Mouse (Mus musculus) adrenal gland, adult 18-20 months (tissue): Measurements from ENCODE around the gene Cpa4. TPM values are rescaled to one million over a fixed set of nuclear protein-coding genes. Genes with fewer than 3 reads are reported as not detected.

Source experiments
- DNase-seq, 2 experiments: peaks; one replicate each; pipeline ENCODE4 v3.0.0; 2021 to 2022; ENCODE audit warnings: low spot score in 2 of 2
- total RNA-seq, 2 experiments: library from RNA; stranded (reverse); gene quantifications; 1 replicate in 1 of 2; 2 replicates in 1 of 2; pipeline ENCODE4 v1.2.3; 2021

Cpa4 gene
- total RNA-seq, 2 experiments from 2014 or later = 1.4 to 1.7 TPM

DNA sequence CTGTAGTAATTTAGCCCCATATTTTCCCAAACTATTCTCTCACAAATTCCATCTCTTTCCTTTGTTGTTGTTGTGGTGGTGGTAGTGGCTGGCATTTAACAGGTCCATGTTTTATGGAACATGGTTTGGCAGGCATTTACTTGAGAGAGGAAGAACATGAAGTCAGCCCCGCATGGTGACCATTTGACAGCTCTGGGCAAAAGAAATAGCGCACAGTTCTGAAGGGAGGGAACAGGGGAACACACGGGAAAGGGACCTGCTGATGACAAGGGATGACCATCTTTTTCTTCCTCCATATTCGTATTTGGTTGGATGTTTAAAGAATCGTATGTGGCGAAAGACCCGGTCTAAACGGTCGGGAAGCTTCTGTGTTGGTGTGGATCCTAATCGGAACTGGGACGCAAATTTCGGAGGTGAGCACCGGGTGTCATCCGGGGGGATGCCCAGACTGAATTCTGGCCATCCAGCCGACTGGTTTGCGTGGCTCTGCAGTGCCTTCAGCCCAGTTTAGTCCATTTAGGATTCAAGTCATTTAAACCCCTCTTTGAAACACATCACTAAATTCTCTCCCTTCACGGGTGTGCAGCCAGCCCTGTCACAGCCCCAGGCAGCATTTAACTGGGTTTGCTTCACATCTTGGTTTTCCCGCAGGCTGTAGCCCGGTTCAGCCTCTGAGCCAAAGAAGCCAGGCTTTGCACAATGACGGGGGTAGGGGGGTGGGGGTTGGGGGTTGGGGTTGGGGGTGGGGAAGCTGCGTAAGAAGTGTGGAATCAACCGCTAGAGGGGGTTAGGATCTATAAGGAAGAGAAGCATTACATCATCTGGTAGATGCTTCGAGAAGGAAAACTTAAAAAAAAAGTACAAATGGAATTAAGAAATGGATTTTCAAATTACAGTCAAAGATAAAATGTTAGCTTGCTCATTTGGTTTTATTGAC is 16.3 kb upstream of the Cpa4 start:
- DNase-seq = no peak

DNA sequence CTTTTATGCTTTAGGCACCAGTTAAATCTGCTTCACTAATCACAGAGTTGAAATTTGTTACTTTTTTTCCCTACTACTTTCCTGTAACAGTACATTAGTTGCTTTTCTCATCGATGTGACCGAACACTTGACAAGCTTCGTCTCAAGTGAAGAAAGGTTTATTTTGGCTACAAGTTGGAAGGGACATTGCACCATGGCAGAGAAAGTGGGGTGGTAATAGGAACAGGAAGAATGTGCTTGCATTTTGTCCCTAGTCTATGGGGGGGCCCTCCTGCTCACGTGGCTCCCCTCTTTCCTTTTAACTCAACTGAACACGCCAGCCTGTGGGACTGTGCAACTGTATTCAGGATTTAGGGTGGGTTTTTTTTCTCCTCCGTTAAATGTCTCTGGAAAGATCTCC is 15.5 kb upstream of the Cpa4 start:
- DNase-seq = no peak

DNA sequence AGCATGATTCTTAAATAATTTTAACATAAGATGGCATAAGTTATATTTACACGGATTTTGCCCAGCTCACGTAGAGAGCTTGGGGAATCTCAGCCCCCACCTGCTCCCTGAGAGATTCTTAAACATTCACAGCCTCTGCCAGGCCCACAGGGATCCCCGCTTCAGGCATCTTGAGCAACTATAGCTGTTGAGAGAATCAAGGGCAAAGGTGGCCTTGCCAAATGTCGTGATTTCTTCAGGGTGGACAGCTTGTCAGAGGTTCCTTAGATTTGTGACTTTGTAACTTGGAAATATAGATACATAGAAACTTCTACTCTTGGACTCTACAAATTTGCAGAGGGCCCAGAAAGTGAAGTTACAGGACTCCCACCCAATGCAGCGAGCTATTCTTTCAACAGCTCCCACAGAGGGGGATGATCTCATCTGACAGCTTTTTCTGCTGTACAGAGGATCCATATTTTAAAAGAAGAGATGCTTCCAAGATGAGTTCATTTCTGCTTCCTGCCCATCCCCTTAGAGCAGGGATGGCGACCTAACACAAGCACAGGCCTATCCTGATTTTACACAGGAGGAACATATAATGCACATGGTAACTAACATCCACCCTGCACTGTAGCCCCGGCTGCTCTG is 14.7 kb upstream of the Cpa4 start:
- DNase-seq = no peak

DNA sequence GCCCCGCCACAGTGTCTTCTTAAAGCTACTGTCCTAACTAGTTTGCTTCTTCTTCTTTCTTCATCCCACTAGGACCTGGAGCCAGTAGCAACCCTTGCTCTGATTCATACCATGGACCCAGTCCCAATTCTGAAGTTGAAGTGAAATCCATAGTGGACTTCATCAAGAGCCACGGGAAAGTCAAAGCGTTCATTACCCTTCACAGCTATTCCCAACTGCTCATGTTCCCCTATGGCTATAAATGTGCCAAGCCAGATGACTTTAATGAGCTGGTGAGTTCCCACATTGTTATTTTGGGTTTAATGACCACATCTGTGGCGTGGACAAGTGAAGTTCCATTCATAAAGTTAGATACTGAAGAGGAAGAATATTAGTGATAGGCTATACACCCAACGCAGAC is 14.1 kb upstream of the Cpa4 start:
- DNase-seq = no peak

DNA sequence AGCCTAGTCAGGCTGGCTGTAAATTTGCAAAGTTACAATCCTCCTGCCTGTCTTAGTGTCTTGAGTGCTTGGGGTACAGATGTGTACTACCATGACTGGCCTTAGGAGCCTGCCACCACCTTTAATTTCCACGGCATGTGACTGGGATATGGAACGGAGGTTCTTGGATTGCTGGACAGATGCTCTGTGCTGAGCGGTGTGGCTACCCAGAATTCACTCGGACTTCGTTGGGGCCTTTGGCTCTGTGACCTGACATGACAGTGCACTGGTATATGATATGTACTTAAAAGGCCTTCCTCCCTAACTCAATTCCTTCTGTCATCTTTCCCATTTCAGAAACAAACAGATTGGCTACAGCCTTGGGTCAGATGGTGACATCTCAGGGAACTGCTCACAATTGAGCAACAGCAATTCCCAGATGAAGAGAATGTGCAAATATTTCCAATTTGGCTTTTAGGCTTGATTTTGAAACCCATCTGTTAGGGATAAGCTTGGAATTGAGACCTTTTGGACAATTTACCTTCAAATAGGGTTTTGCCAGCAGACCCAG is 13.5 kb upstream of the Cpa4 start:
- no peak for DNase-seq

DNA sequence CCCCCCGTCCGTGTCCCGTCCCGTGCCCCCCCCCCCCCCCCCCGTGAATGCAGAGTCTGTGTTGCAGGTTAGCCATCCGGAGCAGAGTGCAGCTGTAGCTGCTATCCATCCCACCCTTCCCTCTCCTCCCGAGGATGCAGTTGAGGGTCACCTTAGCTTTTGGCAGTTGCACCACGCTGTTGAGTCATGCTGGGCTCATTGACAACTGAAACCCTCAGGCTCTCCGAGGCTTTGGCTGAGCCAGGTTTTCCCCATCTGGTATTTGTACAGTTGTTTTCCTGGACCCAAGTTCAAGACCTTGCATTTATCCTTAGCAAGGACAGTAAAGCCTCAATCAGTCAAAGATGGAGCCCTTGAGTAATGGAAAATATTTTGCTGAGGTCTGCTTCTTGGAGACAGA is 12.1 kb upstream of the Cpa4 start:
- DNase-seq = peak in 1 of 2 experiments; percentile 35

DNA sequence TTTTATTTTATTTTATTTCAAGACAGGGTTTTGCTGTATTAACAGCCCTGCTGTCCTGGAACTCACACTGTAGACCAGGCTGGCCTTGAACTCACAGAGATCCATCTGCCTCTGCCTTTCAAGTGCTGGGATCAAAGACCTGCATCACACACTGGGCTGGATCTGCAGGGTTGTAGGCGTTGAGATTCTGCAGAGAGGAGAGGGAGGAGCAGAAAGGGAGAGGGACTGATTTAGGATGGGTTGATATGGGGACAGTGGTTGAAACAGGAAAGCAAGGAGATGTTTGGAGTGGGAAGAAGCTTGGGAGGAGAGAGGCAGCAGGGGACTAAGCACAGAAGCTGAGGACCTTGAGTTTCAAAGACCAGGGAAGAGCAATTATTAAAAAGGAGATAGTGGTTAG is 8.4 kb upstream of the Cpa4 start:
- DNase-seq = no peak

DNA sequence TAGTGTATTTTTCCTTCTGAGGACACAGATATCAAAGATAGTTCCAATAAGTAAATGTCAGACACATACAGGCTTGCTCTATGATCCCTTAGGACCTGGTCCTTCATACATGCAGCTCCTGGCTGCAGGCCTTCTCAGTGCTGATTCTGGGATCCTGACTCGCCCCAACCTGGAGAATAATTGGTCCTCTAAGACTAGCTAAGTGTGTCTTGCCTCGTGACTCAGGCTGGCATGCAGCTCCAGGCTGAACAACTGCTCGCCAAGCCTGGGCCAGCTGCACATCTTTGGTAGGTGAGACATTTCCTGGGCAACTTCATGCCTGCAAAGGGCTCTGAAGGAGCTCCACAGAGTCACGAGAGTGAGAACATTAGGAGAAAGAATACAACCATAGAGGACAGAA is 6.0 kb upstream of the Cpa4 start:
- DNase-seq = no peak

DNA sequence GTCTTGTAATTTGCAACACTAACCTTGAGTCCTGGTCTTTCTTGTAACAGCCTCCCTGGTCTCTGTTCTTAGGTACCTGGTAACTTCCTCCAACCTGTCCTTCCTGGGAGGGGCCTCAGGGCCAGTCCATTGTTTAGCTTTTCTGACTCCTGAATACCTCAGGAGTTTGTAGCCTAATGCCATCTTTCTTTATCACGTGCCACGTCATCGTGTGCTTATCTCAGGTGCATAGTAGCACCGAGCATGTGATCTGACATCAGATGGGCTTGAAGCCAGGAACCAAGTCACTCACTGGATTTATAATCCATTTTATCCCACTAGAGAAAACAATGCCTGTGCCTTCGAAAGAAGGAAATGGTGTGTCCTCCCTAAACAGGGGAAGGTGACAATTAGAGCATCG is 4.6 kb upstream of the Cpa4 start:
- no peak for DNase-seq

DNA sequence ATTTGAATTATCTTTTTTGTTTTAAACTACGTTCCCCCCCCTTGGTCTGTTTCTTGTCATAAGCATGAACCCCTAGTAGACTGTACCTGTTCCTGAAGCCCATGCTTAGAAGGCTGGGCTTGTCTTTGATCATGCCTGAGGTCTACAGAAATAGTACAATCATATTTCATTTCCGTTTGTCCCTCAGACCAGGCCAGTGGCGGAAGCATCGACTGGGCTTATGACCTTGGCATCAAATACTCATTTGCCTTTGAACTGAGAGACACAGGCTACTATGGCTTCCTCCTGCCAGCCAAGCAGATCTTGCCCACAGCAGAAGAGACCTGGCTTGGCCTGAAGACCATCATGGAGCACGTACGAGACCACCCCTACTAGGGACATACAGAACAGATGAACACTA is 4.1 kb upstream of the Cpa4 start:
- no peak for DNase-seq

DNA sequence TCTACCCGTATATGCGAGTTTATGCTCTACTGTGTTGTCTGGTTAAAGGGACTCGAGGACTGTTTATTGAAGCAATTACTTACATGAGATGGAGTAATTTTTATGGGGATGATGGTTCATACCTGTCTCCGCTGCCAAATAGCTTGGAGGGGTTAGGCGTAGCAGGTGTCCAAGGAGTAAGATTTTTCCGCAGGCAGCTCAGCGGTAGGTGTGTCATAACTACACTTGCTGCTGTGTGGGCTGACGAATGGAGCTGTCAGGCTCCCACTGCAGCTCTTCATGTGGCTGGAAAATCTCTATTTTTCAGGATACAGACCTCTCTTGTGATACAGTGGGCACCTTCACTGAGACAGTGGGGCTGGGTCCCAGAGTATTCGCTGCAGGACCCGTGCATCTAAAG is 1.2 kb downstream of the Cpa4 start:
- DNase-seq = no peak

DNA sequence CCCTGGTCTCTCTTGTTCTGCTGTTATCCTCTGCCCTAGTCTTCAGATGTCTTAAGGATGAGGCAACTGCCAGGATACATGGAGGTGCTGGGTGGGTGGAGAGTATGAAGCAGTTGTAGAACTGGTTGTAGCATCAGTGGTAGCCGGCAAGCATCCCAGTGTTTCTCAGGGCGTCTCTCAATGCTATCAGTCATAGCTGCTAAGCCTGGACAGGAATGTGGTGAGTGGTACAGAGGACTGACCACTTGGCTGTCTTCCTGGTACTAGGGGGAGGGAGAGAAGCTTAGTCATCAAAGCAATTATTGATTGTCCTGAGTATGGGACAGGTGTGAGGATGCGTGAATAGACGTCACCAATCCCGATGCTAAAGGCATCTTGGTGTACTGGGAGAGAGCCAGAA is 1.8 kb downstream of the Cpa4 start:
- no peak for DNase-seq

DNA sequence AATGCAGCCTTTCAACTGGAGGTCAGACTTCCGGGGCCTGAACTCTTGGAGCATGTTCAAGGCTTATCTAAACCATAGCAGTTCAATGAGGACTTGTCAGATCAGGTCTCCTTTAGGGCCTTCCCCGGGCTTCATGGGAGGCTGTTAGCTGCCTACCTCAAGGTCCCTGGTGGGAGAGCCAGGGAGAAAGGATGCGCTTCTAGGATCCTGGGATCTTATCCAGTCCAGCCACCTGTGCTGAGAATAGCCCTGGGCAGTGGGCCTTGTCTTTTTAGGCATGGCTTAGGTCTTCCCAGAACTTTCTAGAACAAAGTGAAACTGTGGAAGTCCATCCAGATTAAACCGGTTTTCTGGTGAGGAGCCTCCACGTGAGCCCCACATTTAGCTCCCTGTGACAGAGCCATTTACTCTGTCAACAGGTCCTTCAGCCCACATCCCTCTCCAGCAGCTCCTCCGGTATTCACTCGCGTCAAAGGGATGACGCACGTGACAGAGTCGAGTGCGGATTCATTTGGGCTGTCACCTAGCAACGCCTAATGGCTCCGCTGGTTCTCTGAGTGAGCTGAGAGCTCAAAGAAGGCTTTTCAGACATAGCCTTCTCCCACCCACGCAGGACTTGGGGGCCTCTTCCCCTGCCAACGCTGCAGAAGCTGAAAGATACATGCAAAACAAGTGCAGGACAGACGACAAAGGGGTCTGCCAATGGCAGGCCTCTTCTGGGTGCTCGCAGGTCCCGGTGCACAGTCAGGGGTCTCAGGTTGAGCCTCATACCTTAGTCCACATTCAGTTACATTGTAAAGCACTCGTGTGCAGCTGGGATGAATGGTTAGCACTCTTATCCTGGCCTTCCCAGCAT is 4.5 kb downstream of the Cpa4 start:
- DNase-seq = no peak

DNA sequence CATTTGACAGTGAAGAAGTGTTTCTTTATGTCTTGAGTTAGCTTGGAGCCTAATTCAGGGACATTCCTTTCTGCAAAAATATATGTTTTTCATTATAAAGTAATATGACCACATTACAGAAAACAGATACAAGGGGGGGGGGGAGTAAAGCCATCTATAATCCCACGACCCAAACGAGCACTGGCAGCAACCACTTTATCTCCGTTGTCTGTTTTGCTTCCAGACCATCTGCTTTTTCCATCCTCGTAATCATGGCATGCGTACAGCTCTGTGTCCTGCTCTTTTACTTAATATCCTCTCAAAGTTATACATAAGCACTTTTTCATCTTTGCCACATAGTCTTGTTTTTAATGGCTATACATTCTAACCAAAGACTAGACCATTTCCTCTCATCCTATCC is 5.2 kb downstream of the Cpa4 start:
- DNase-seq = no peak

DNA sequence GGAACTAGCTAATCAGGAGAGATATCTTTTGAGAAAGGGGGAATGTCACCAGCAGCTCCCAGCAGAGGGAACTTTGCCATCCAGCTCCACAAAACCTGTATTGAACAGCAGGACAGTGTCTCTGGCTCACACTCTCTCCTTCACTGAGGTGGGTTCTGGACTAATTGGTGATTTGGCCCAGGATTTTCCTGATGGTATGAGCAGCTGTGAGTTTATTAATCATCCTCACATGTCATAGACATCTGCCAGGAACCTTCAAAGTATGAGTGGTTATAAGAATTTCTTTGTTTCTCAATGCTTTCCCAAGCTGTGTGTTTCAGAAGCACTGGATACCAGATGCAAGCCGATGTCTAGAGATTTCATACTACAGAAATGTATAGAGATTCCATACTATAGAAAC is 6.8 kb downstream of the Cpa4 start:
- DNase-seq = no peak

DNA sequence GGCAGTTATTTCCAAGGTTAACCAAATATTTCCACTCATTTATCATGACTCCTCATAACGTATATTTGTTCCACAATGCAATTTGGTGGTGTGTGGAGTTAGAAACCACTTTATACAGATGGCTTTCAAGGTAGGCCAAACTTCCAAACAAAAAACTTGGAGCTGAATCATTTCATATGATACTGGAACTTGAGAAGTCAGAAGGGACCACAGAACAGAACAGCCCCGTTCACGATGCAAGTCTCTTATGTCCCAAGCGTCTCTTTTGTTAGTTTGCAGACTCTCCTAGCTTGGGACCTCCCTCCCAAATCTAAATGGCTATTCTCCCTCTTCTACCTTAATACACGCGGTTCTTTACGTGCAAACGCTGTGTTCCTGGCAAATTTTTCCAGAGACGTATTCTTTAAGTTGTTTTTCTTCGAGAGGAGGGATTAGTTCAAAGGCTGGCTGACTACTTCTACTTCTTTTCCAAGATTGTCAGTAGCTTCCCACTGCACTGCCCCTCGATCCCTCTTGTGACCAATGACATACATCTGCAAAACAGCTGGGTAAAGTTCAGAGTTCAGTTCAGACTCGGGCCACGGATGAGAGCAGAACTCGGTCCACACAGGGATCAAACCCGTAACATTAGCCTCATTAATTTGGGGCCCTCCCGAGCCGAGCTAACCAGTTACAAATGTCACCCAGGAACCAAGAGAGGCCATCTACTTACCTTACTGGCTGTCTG is 8.5 kb downstream of the Cpa4 start:
- no peak for DNase-seq

DNA sequence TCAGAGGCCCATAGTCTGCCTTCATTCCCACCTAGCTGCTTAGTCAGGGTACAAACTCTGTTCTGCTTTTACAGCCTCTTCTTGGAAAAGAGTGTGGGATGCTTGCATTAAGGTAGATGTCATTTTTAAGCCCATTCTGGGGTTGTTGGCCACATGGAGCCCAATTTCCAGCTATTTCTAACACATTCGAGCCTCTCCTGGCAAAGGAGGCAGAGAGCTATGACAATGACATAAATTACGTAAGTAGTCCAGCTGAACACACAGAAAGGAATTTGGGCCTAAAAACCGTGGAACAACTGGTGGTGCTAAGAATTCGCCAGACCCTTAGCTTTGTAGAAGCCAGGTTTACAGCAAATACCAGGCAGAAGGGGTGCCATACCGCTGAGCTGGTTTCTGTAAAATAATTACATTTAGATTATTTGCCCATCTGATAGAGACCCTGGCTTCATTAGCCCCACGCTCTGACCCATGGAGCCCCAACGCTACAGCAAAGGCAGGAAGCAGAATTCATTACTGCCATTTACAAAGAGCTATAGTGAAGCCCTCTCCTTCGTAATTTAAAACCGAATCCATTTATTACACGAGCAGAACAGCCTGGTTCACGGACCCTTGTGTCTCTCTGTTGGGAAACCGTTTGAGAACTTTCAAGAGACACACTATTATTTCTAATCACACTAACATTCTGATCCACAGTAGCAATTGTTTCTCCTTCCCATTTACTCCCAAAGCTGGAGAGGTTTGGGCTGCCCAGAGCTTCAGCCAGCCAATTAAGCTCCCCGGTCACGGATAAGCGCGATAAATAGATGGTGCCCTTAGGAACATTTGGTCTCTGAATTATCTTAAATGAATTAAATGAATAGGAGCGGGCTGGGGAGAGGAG is 12.0 kb downstream of the Cpa4 start:
- DNase-seq = no peak

DNA sequence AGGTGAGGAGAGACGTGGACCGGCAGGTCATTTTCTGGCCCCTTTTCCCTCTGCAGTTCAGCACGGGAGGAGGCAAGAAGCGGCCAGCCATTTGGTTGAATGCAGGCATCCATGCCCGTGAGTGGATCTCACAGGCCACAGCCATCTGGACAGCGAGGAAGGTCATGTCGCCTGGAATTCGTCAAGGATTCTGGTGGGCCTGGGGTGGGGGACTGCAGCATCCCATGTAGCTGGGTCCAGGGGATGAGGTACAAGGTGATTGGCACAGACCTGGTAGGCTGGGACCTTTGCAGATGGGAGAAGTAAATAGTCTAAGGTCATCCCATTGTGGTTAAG is 12.6 kb downstream of the Cpa4 start:
- DNase-seq = no peak

DNA sequence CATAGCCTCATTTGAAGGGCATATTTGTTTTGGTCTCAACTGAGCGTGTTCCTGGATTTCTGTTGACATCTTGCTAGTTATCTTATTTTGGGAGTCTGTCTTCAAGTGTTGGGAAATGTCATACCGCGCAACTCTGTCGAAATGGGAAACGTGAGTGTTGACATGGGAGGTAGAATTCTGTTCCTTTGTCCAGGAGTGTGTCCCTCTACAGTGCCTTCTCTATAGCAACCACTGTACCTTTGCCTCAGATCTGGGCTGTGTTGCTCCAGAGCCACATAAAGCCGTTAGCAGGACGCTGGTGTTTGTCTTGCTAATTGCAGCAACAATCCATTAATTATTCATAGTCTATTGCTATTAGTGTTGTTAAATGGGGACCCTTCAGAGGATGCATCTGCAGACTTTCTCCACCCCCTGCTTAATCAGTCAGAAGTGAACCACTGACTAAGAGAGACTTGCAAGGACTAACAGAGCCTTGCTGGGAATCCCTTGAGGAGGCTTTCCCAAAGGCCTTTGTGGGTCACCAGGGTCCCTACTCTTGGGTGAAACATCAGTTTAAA is 18.8 kb downstream of the Cpa4 start:
- DNase-seq = no peak

DNA sequence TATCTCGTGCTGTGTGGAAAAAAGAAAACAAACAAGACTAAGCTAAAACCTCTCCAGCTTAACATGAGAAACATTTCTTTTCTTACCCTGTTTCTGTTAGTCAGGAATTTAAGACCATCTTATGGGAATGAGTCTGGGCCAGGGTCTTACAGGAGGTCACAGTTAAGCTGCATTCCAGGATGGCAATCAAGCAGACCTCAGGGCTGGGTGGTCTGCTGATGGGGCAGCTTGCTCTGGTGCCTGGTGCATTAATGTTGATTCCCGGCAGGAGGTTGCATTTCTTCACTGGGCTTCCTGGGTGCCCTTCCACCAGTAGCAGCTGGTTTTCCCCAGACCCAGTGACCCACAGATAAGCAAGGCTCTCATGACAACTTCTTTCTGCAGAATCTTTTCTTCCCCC is 21.6 kb downstream of the Cpa4 start:
- DNase-seq = no peak
